Mouse (Mus musculus): ENCODE data around the gene Mpp5. TPM values are rescaled to one million over a fixed set of nuclear protein-coding genes. Genes with fewer than 3 reads are reported as not detected.

Gene Mpp5
- 54.3 and 58.8 TPM in 2 replicates for polyA plus RNA-seq (2011; ENCODE audit: insufficient read depth, insufficient read length, low read depth, missing spikeins)

DNA sequence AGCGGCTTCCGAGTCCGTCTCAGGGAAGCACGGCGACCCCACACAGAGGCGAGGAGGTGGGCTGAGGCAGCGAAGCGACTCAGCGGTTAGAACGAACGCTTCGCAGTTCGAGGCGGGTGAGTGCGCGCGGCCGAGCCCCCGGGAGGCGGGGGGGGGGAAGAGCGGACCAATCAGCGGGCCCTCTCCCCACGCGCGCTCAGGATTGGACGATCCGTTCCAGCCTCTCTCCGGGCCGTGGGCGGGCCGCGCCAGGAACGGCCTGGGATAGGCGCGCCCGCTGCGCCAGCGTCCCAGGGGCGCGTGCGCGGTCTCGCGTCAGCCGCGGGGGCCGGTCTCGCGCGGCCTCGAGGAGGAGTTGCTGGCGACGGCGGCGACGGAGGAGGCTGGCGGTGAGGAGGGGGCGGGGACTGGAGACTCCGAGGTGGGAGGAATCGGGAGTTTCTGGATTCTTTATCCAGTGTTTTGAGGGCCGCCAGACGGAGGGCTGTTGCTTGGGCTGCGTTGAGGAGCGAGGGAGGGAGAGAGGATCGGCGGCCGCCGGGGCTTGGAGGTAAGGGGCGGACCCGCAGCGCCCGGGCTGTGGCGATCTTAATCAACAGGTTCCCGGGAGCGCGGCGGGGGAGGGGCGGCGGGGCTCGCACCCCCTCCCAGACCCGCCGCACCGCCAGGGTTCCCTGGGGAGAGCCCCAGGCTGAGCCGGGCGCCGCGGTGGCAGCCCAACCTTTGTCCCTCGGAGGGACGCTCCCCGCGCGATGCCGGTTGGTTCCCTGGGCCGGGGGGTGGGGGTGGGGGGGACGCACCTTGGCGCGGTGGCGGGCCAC lies at the start of gene Mpp5:
Gene Mpp5 (plus strand): TSS at position 351 of the 821 bp plus-strand sequence.
- Histone ChIP-seq H3K4me1 (ENCODE audit: control insufficient read depth, insufficient read depth, low read length) (no peaks in the 10 kb centered on the region), H3K9me3 (replicated peaks; ENCODE audit: control insufficient read depth, insufficient read depth, low read length, poor library complexity, severe bottlenecking) (no peaks in the 10 kb centered on the region), H3K27me3 (ENCODE audit: control insufficient read depth, insufficient read depth, low read length, poor library complexity, severe bottlenecking) (no peaks in the 10 kb centered on the region), H3K4me3 (ENCODE audit: low read depth, low read length) (peak within 1 kb of the TSS; percentile 80), H3K9ac (ENCODE audit: low read depth, poor library complexity, severe bottlenecking) (peak within 1 kb of the TSS; percentile 95), H3K27ac (ENCODE audit: insufficient read depth, low read length) (0 out of 2 replicates have a peak within 1 kb of the TSS, but pooled peaks have one; percentile 49), H3K36me3 (ENCODE audit: control insufficient read depth, insufficient read depth, low read length, poor library complexity, severe bottlenecking) (no peaks in the 10 kb centered on the region)
- no peak for TF ChIP-seq EP300 (IDR thresholded peaks at IDR 0.05; ENCODE audit: insufficient read depth, low read depth, low read length)
- peak; percentile 67 for TF ChIP-seq POLR2A (IDR thresholded peaks at IDR 0.05; ENCODE audit: insufficient read depth, low read length)
- TF ChIP-seq CTCF (IDR thresholded peaks at IDR 0.05; ENCODE audit: low read depth, low read length) = no peak

- Histone ChIP-seq H3K9me3 (replicated peaks; ENCODE audit: control insufficient read depth, insufficient read depth, low read length, poor library complexity, severe bottlenecking) (no peaks in the 10 kb centered on the region), H3K9ac (ENCODE audit: low read depth, poor library complexity, severe bottlenecking) (no peak overlapping the region), H3K4me3 (ENCODE audit: low read depth, low read length) (no peak overlapping the region), H3K27me3 (ENCODE audit: control insufficient read depth, insufficient read depth, low read length, poor library complexity, severe bottlenecking) (no peaks in the 10 kb centered on the region), H3K36me3 (ENCODE audit: control insufficient read depth, insufficient read depth, low read length, poor library complexity, severe bottlenecking) (no peaks in the 10 kb centered on the region), H3K27ac (ENCODE audit: insufficient read depth, low read length) (no peak overlapping the region), H3K4me1 (ENCODE audit: control insufficient read depth, insufficient read depth, low read length) (no peaks in the 10 kb centered on the region)
- no peak for TF ChIP-seq POLR2A (IDR thresholded peaks at IDR 0.05; ENCODE audit: insufficient read depth, low read length)
- TF ChIP-seq CTCF (IDR thresholded peaks at IDR 0.05; ENCODE audit: low read depth, low read length) = no peak
- no peak for TF ChIP-seq EP300 (IDR thresholded peaks at IDR 0.05; ENCODE audit: insufficient read depth, low read depth, low read length)
Measured at GRCm38 (mm10) chr12:78717783-78718182, 30.9 kb upstream of the Mpp5 start.

DNA sequence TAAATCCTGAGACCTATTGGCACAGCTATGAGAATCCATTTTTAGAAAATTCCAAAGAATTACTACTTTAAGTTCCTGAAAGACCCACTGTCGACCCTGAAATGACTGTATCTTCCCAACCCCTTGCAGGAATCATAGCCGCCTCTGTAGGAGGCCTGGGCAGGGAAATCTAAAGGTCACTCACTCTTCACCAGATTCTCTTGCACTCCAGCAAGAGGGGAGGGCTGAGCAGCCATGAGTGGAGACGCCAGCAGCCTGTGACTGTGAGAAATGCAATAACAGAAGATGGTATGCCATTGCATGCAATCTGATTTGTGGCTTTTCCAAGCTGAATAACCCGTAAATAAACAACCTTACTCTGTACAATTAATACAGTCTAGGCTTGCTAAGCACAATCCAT lies 21.0 kb upstream of the Mpp5 start:
- no peaks in the 10 kb centered on the region for H3K4me1 ChIP-seq (ENCODE audit: control insufficient read depth, insufficient read depth, low read length)
- H3K27me3 ChIP-seq (ENCODE audit: control insufficient read depth, insufficient read depth, low read length, poor library complexity, severe bottlenecking) = no peaks in the 10 kb centered on the region
- no peak overlapping the region for H3K27ac ChIP-seq (ENCODE audit: insufficient read depth, low read length)
- no peaks in the 10 kb centered on the region for H3K36me3 ChIP-seq (ENCODE audit: control insufficient read depth, insufficient read depth, low read length, poor library complexity, severe bottlenecking)
- TF ChIP-seq EP300 (IDR thresholded peaks at IDR 0.05; ENCODE audit: insufficient read depth, low read depth, low read length) (no peak), CTCF (IDR thresholded peaks at IDR 0.05; ENCODE audit: low read depth, low read length) (no peak), POLR2A (IDR thresholded peaks at IDR 0.05; ENCODE audit: insufficient read depth, low read length) (no peak)
- H3K9ac ChIP-seq (ENCODE audit: low read depth, poor library complexity, severe bottlenecking) = no peak overlapping the region
- H3K4me3 ChIP-seq (ENCODE audit: low read depth, low read length) = no peak overlapping the region
- no peaks in the 10 kb centered on the region for H3K9me3 ChIP-seq (replicated peaks; ENCODE audit: control insufficient read depth, insufficient read depth, low read length, poor library complexity, severe bottlenecking)

DNA sequence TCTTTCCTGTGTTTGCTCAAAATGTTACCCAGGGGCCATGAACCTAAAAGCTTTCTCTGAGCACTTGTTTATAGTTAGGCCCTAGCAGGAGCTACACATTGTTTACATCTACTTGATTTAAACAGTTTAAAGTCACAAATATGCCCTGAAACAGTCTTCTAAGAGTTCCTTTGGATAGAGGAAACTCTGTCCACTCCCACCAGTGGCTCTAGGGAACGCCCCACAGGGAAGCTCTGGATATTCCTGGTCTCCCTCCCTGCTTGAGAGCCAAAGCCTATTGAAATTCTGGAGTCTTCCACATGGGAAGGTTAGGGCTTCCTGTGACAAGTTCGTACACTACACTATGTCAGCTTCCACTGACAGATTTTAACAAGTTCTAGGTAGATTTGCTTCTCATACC lies 9.1 kb upstream of the Mpp5 start:
- H3K4me1 ChIP-seq (ENCODE audit: control insufficient read depth, insufficient read depth, low read length) = no peaks in the 10 kb centered on the region
- H3K9ac ChIP-seq (ENCODE audit: low read depth, poor library complexity, severe bottlenecking) = no peak overlapping the region
- no peaks in the 10 kb centered on the region for H3K9me3 ChIP-seq (replicated peaks; ENCODE audit: control insufficient read depth, insufficient read depth, low read length, poor library complexity, severe bottlenecking)
- H3K4me3 ChIP-seq (ENCODE audit: low read depth, low read length) = no peak overlapping the region
- no peak overlapping the region for H3K27ac ChIP-seq (ENCODE audit: insufficient read depth, low read length)
- no peaks in the 10 kb centered on the region for H3K36me3 ChIP-seq (ENCODE audit: control insufficient read depth, insufficient read depth, low read length, poor library complexity, severe bottlenecking)
- no peaks in the 10 kb centered on the region for H3K27me3 ChIP-seq (ENCODE audit: control insufficient read depth, insufficient read depth, low read length, poor library complexity, severe bottlenecking)
- TF ChIP-seq CTCF (IDR thresholded peaks at IDR 0.05; ENCODE audit: low read depth, low read length) (no peak), EP300 (IDR thresholded peaks at IDR 0.05; ENCODE audit: insufficient read depth, low read depth, low read length) (no peak), POLR2A (IDR thresholded peaks at IDR 0.05; ENCODE audit: insufficient read depth, low read length) (no peak)

DNA sequence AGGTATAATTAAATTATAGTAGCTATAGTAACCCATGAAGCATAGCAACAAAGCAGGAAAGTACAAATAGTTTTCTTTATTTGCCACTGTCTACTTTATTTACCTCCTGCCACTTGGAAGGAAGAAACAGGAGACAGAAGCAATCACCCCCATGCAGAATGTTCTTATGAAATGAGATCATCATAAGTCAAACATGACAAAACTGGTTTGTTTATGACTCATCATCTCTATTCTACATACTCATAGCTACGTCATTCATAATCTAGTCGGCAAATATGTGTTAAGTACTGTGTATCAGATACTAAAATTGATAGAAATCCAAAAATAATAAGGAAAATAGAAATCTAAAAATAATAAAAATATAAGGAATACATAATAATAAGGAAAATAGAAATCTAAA lies 8.4 kb upstream of the Mpp5 start:
- no peaks in the 10 kb centered on the region for H3K36me3 ChIP-seq (ENCODE audit: control insufficient read depth, insufficient read depth, low read length, poor library complexity, severe bottlenecking)
- H3K9ac ChIP-seq (ENCODE audit: low read depth, poor library complexity, severe bottlenecking) = no peak overlapping the region
- no peaks in the 10 kb centered on the region for H3K9me3 ChIP-seq (replicated peaks; ENCODE audit: control insufficient read depth, insufficient read depth, low read length, poor library complexity, severe bottlenecking)
- H3K4me1 ChIP-seq (ENCODE audit: control insufficient read depth, insufficient read depth, low read length) = no peaks in the 10 kb centered on the region
- no peak overlapping the region for H3K27ac ChIP-seq (ENCODE audit: insufficient read depth, low read length)
- no peak for TF ChIP-seq EP300 (IDR thresholded peaks at IDR 0.05; ENCODE audit: insufficient read depth, low read depth, low read length)
- no peak for TF ChIP-seq POLR2A (IDR thresholded peaks at IDR 0.05; ENCODE audit: insufficient read depth, low read length)
- TF ChIP-seq CTCF (IDR thresholded peaks at IDR 0.05; ENCODE audit: low read depth, low read length) = no peak
- no peaks in the 10 kb centered on the region for H3K27me3 ChIP-seq (ENCODE audit: control insufficient read depth, insufficient read depth, low read length, poor library complexity, severe bottlenecking)
- H3K4me3 ChIP-seq (ENCODE audit: low read depth, low read length) = no peak overlapping the region

GRCm38 (mm10) chr12:78746226-78746625 lies 2.5 kb upstream of the Mpp5 start:
- H3K27me3 ChIP-seq (ENCODE audit: control insufficient read depth, insufficient read depth, low read length, poor library complexity, severe bottlenecking) = no peaks in the 10 kb centered on the region
- no peak overlapping the region for H3K27ac ChIP-seq (ENCODE audit: insufficient read depth, low read length)
- no peak overlapping the region for H3K4me3 ChIP-seq (ENCODE audit: low read depth, low read length)
- no peaks in the 10 kb centered on the region for H3K36me3 ChIP-seq (ENCODE audit: control insufficient read depth, insufficient read depth, low read length, poor library complexity, severe bottlenecking)
- TF ChIP-seq EP300 (IDR thresholded peaks at IDR 0.05; ENCODE audit: insufficient read depth, low read depth, low read length) (no peak), POLR2A (IDR thresholded peaks at IDR 0.05; ENCODE audit: insufficient read depth, low read length) (no peak), CTCF (IDR thresholded peaks at IDR 0.05; ENCODE audit: low read depth, low read length) (no peak)
- H3K4me1 ChIP-seq (ENCODE audit: control insufficient read depth, insufficient read depth, low read length) = no peaks in the 10 kb centered on the region
- H3K9me3 ChIP-seq (replicated peaks; ENCODE audit: control insufficient read depth, insufficient read depth, low read length, poor library complexity, severe bottlenecking) = no peaks in the 10 kb centered on the region
- no peak overlapping the region for H3K9ac ChIP-seq (ENCODE audit: low read depth, poor library complexity, severe bottlenecking)
